Mouse (Mus musculus) forebrain, embryonic 15.5 days (tissue): ENCODE results near the gene Zfp334. TPM values are rescaled to one million over a fixed set of nuclear protein-coding genes. Genes with fewer than 3 reads are reported as not detected.

Experiments
- ATAC-seq: fragments of 200-750 bp; cut with Nextera tagmentation; replicated peaks from 2 replicates; pipeline ENCODE4 v1.8.0; 2017; ENCODE audit warnings: mild to moderate bottlenecking, moderate TSS enrichment, moderate library complexity
- H3K27ac ChIP-seq: fragments of 300-500 bp; sonication (generic); replicated peaks from 2 replicates; pipeline ENCODE4 v1.5.1; 2015; ENCODE audit warnings: mild to moderate bottlenecking, inconsistent platforms
- H3K27me3 ChIP-seq: fragments of 300-500 bp; sonication (generic); 2 replicates; pipeline ENCODE4 v1.6.1; 2015; ENCODE audit warnings: inconsistent platforms
- H3K36me3 ChIP-seq: fragments of 300-500 bp; sonication (generic); 2 replicates; pipeline ENCODE4 v1.6.1; 2015; ENCODE audit warnings: mild to moderate bottlenecking, inconsistent platforms
- H3K4me1 ChIP-seq: fragments of 300-500 bp; sonication (generic); 2 replicates; pipeline ENCODE4 v1.6.1; 2015; ENCODE audit warnings: inconsistent platforms
- H3K4me2 ChIP-seq: fragments of 300-500 bp; sonication (generic); replicated peaks from 2 replicates; pipeline ENCODE4 v1.6.1; 2015; ENCODE audit warnings: mild to moderate bottlenecking, inconsistent platforms
- H3K4me3 ChIP-seq: fragments of 300-500 bp; sonication (generic); 2 replicates; pipeline ENCODE4 v1.5.1; 2015; ENCODE audit warnings: mild to moderate bottlenecking, inconsistent platforms
- H3K9ac ChIP-seq: fragments of 300-500 bp; sonication (generic); replicated peaks from 2 replicates; pipeline ENCODE4 v1.6.1; 2015; ENCODE audit warnings: mild to moderate bottlenecking, inconsistent platforms
- H3K9me3 ChIP-seq: fragments of 300-500 bp; sonication (generic); 2 replicates; pipeline ENCODE4 v1.6.1; 2016; ENCODE audit warnings: inconsistent platforms
- WGBS: fragments of 180-500 bp; shearing (Covaris S2); methylation state at CpG from one replicate; pipeline ENCODE4 v1.1.7; 2015; ENCODE audit warnings: mixed read lengths; 5-methylcytosine and 5-hydroxymethylcytosine counted together
- polyA plus RNA-seq: library from polyadenylated mRNA; unstranded; fragments of >200 nt; fragmentation: Nextera tagmentation; extraction: Ambion mirVana; gene quantifications from 2 replicates; pipeline ENCODE4 v1.2.1, GENCODE M21; 2015

The Zfp334 gene
- polyA plus RNA-seq, 1 experiment from 2014 or later, result 12.6 TPM

- no peaks in the 10 kb centered on the region for H3K27me3 ChIP-seq
- no peak for ATAC-seq
- H3K4me1 ChIP-seq, result peaks cover 4% of the 10 kb centered on the region; the same call in 1 of the 2 replicates
- H3K27ac ChIP-seq, result no peak overlapping the region
- WGBS, result 80% methylated on average over 9 of the region's 9 CpGs
- no peak overlapping the region for H3K4me3 ChIP-seq
- no peaks in the 10 kb centered on the region for H3K36me3 ChIP-seq
- no peak overlapping the region for H3K9ac ChIP-seq
- H3K9me3 ChIP-seq, result no peaks in the 10 kb centered on the region
- no peak overlapping the region for H3K4me2 ChIP-seq
These were observed 16.9 kb upstream of the Zfp334 start for GRCm38 (mm10) chr2:165404951-165405350.

GRCm38 (mm10) chr2:165398164-165398785 is 10.2 kb upstream of the Zfp334 start:
- Histone ChIP-seq H3K9me3 (no peaks in the 10 kb centered on the region), H3K27me3 (no peaks in the 10 kb centered on the region), H3K27ac (no peak overlapping the region), H3K36me3 (no peaks in the 10 kb centered on the region), H3K4me1 (peaks cover 21% of the 10 kb centered on the region), H3K4me3 (no peak overlapping the region), H3K9ac (no peak overlapping the region), H3K4me2 (no peak overlapping the region)
- ATAC-seq, result no peak
- 61% methylated on average over 15 of the region's 15 CpGs for WGBS

DNA sequence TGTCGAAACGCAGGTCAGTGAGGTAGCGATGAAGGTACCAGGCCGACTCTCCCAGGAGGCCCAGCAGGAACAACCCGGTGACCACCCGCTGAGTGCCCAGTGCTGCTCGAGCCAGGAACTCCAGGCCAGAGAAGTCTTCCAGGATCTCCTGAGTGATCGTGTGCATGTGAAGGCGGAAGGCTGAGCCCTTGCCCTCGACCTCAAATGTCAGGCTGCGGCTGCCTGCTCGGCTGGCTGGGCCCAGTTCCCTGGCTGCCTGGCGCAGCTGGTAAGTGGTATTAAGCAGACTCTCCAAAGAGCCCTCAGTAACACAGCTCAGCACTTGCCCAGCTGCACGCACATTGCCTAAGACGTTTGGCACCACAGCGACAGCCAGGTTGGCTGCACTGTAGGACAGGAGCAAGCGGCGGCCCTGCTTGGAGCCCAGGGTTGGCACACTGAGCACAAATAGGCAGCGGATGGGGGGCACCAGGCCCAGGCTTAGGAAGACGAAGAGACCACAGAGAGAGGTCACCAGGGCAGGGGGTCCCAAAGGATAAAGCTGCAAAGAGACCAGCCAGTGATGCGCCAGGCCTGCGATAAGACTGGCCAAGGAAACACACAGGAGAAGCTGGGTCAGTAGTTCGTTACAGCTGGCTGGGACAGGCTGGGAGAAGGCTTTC is 9.6 kb upstream of the Zfp334 start:
- no peak overlapping the region for H3K4me3 ChIP-seq
- no peaks in the 10 kb centered on the region for H3K36me3 ChIP-seq
- no peak for ATAC-seq
- no peak overlapping the region for H3K4me2 ChIP-seq
- H3K9ac ChIP-seq, result no peak overlapping the region
- 0 out of 2 replicates have a peak overlapping the region, but pooled peaks have one; percentile 27 for H3K27ac ChIP-seq
- 66% methylated on average over 23 of the region's 23 CpGs for WGBS
- no peaks in the 10 kb centered on the region for H3K27me3 ChIP-seq
- peaks cover 21% of the 10 kb centered on the region for H3K4me1 ChIP-seq
- H3K9me3 ChIP-seq, result no peaks in the 10 kb centered on the region

DNA sequence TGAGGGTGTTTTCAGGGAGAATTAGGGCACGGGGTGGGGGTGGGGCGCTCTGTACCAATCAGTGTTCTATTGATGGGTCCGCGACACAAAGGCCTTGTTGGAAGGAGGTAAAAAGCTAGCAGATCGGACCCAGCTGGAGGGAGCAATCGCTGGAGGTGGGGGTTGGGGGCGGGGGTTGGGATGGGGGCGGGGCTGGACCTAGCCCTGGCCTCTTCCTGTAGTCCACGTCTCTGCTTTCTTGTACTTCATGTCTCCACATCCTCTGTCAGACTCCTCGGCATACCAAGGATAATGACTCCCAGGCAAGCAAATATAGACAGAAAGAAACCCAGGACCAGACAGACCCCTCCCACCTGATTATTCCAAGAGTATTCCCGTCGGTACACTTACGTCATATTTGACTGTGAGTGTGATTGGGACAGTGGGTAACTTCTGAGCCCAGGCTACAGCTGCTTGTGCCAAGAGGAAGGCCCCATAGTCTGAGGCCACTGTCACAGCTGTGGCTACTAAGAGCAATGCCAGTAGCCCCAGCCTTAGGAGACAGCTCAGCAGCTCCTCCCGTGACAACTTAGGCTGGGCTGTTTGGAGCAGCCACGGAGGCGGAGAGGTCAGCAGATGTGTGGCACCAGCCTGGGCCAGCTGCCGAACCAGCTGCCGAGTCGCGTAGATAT is 8.9 kb upstream of the Zfp334 start:
- H3K27ac ChIP-seq, result no peak overlapping the region
- H3K4me3 ChIP-seq, result no peak overlapping the region
- ATAC-seq, result no peak
- peaks cover 21% of the 10 kb centered on the region for H3K4me1 ChIP-seq
- no peaks in the 10 kb centered on the region for H3K27me3 ChIP-seq
- H3K36me3 ChIP-seq, result no peaks in the 10 kb centered on the region
- no peaks in the 10 kb centered on the region for H3K9me3 ChIP-seq
- H3K9ac ChIP-seq, result no peak overlapping the region
- no peak overlapping the region for H3K4me2 ChIP-seq
- WGBS, result 41% methylated on average over 20 of the region's 20 CpGs

DNA sequence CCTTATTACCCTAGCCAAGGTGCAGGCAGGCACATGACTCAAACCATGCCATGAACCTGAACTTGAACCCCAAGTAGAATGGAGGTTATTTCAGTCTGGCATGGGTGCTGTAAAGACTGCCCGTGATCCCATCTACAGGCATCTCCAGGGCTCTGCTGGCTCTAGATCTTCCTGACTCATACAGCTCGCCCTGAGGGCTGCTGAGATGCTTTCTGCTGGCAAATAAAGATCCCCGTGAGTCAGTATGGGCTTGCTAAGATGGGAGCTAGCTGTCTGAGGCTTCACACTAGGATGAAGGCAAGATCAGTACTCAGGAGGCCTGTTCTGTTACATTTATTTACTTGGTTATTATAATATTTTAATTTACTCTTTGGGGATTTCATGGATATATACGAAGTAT is 4.1 kb upstream of the Zfp334 start:
- no peak for ATAC-seq
- Histone ChIP-seq H3K9me3 (no peaks in the 10 kb centered on the region), H3K4me1 (peaks cover 11% of the 10 kb centered on the region; the same call in 1 of the 2 replicates), H3K36me3 (no peaks in the 10 kb centered on the region), H3K27ac (no peak overlapping the region), H3K4me2 (no peak overlapping the region), H3K9ac (no peak overlapping the region), H3K27me3 (no peaks in the 10 kb centered on the region), H3K4me3 (no peak overlapping the region)
- 85% methylated on average over 4 of the region's 4 CpGs for WGBS

DNA sequence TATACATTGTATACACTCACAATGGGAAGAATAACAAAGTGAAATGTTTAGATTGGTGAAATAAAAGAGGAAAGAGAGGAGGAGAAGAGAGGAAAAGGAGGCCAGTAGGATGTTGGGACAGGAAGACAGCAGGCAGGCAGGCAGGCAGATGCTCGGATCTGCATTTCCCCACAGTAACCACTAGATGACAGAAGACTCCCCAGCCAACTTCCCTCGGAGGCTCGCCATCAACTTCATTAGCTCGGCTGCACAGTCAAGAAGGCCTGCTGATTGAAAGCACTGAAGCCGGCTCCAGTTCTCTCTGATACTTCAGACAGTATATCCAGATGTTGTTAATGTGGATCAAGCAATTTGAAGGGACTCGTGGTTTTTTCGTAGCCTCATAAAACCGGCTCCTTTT is 3.5 kb upstream of the Zfp334 start:
- ATAC-seq, result no peak
- 16% methylated on average over 8 of the region's 8 CpGs for WGBS
- Histone ChIP-seq H3K27me3 (no peaks in the 10 kb centered on the region), H3K4me1 (peaks cover 11% of the 10 kb centered on the region), H3K4me2 (no peak overlapping the region), H3K4me3 (no peak overlapping the region), H3K9ac (no peak overlapping the region), H3K36me3 (peaks cover under 1% of the 10 kb centered on the region; the same call in 1 of the 2 replicates), H3K9me3 (no peaks in the 10 kb centered on the region), H3K27ac (no peak overlapping the region)

GRCm38 (mm10) chr2:165389299-165389952 is 1.4 kb upstream of the Zfp334 start:
- no peaks in the 10 kb centered on the region for H3K9me3 ChIP-seq
- peaks cover 21% of the 10 kb centered on the region for H3K4me1 ChIP-seq
- no peaks in the 10 kb centered on the region for H3K27me3 ChIP-seq
- H3K36me3 ChIP-seq, result peaks cover 20% of the 10 kb centered on the region
- ATAC-seq, result no peak
- H3K27ac ChIP-seq, result no peak overlapping the region
- no peak overlapping the region for H3K4me3 ChIP-seq
- H3K4me2 ChIP-seq, result no peak overlapping the region
- H3K9ac ChIP-seq, result no peak overlapping the region
- WGBS, result 84% methylated on average over 6 of the region's 6 CpGs

DNA sequence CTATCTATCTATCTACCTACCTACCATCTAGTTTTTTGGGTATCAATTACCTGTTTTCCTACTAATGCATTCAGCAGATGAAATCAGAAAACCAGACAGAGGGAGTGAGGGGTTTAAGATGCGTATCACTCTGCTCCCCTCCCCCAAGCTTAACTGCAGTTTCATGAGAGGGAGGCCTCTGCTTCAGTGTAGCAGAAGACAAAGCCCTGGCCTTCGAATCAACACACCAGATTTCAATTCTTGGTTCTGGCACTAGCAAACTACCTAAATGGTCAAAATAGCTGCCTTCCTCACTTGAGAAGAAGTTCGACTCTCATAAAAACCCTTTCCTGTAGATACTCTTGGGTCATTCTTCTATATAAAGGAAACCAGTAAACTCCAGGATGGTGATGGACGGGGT is 689 bp downstream of the Zfp334 start:
- Histone ChIP-seq H3K4me1 (peaks cover 21% of the 10 kb centered on the region), H3K4me3 (peak overlapping the region; percentile 83), H3K4me2 (peak overlapping the region; percentile 67), H3K27me3 (no peaks in the 10 kb centered on the region), H3K36me3 (peaks cover 41% of the 10 kb centered on the region), H3K9me3 (no peaks in the 10 kb centered on the region), H3K27ac (peak overlapping the region; percentile 96), H3K9ac (peak overlapping the region; percentile 94)
- 3% methylated on average over 4 of the region's 4 CpGs for WGBS
- ATAC-seq, result no peak

- no peaks in the 10 kb centered on the region for H3K9me3 ChIP-seq
- H3K4me3 ChIP-seq, result no peak overlapping the region
- H3K36me3 ChIP-seq, result peaks cover 90% of the 10 kb centered on the region
- no peaks in the 10 kb centered on the region for H3K27me3 ChIP-seq
- H3K27ac ChIP-seq, result no peak overlapping the region
- peaks cover 11% of the 10 kb centered on the region for H3K4me1 ChIP-seq
- ATAC-seq, result no peak
- no peak overlapping the region for H3K9ac ChIP-seq
- 97% methylated on average over 25 of the region's 25 CpGs for WGBS
- H3K4me2 ChIP-seq, result no peak overlapping the region
These were observed 8.0 kb downstream of the Zfp334 start for GRCm38 (mm10) chr2:165380050-165380449.

GRCm38 (mm10) chr2:165376001-165376400 is 12.1 kb downstream of the Zfp334 start:
- H3K27ac ChIP-seq, result no peak overlapping the region
- peaks cover 56% of the 10 kb centered on the region for H3K36me3 ChIP-seq
- H3K4me1 ChIP-seq, result peaks cover 21% of the 10 kb centered on the region
- no peak overlapping the region for H3K4me3 ChIP-seq
- no peak overlapping the region for H3K9ac ChIP-seq
- no peak for ATAC-seq
- H3K9me3 ChIP-seq, result no peaks in the 10 kb centered on the region
- WGBS, result 68% methylated on average over 4 of the region's 4 CpGs
- no peak overlapping the region for H3K4me2 ChIP-seq
- H3K27me3 ChIP-seq, result no peaks in the 10 kb centered on the region

DNA sequence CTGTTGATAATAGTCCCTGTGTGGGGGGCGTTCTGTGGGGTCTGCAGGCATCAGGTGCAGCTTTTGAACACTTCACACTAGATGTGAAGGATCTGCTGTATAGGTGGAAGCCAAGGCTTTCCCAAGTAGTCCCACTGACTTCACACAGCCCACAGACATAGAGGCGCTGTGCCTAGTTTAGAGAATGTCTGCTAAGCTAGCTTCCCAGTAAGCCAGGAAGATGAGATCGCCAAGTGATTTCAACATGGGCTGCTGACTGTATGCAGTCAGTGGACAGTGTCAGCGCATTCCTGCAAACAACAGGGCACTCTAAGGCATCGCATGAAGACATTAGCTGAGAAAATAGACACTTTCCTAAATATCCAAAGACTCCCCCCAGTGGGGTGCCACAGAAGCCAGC is 12.6 kb downstream of the Zfp334 start:
- Histone ChIP-seq H3K9ac (no peak overlapping the region), H3K4me1 (peaks cover 21% of the 10 kb centered on the region), H3K36me3 (peaks cover 51% of the 10 kb centered on the region), H3K27me3 (no peaks in the 10 kb centered on the region), H3K4me3 (no peak overlapping the region), H3K4me2 (no peak overlapping the region), H3K9me3 (no peaks in the 10 kb centered on the region), H3K27ac (no peak overlapping the region)
- ATAC-seq, result no peak
- WGBS, result 75% methylated on average over 5 of the region's 5 CpGs

DNA sequence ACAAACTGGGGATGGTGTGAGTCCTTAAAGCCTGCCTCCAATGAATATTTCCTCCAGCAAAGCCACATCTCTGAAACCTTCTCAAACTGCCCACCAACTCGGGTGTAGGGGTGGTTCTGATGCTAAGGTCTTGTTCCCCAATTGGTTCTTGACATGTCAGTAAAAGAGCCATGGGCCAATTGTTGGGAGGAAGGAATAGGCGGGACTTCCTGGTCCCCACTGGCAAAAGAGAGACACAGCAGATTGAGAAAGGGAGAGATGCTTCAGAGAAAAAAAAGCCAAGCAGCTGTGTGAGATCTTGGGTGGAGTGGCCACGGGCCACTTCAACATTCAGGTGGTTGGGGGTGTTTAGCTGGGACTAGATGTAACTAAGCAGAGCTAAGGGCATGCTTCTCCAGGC is 17.0 kb downstream of the Zfp334 start:
- peak overlapping the region; percentile 28 for H3K4me2 ChIP-seq
- no peak overlapping the region for H3K4me3 ChIP-seq
- no peak overlapping the region for H3K27ac ChIP-seq
- no peaks in the 10 kb centered on the region for H3K27me3 ChIP-seq
- H3K4me1 ChIP-seq, result peaks cover 29% of the 10 kb centered on the region
- ATAC-seq, result no peak
- WGBS, result 38% methylated on average over 3 of the region's 3 CpGs
- no peaks in the 10 kb centered on the region for H3K9me3 ChIP-seq
- no peak overlapping the region for H3K9ac ChIP-seq
- H3K36me3 ChIP-seq, result peaks cover 14% of the 10 kb centered on the region
